Mouse (Mus musculus) heart, adult 2 months (tissue): ENCODE results near the gene Fchsd2. TPM values are rescaled to one million over a fixed set of nuclear protein-coding genes. Genes with fewer than 3 reads are reported as not detected.
A peak's percentile ranks its signal among the peaks of the same experiment; 100 is the strongest.

Experiments used
- DNase-seq, 2 experiments: peaks; one replicate each; pipeline ENCODE4 v3.0.0; 2021
- H3K27ac ChIP-seq: fragments of 200-600 bp; 2 replicates; pipeline ENCODE4 v1.8.1; 2022
- H3K27me3 ChIP-seq: fragments of 200-500 bp; 2 replicates; pipeline ENCODE4 v1.6.1; 2012; ENCODE audit warnings: mild to moderate bottlenecking, low read length, inconsistent platforms, mixed read lengths; ENCODE audit not compliant: control insufficient read depth, insufficient read depth
- H3K36me3 ChIP-seq: fragments of 200-500 bp; 2 replicates; pipeline ENCODE4 v1.6.1; 2012; ENCODE audit warnings: low read length, inconsistent platforms; ENCODE audit not compliant: control insufficient read depth, insufficient read depth
- H3K4me1 ChIP-seq: fragments of 200-500 bp; 2 replicates; pipeline ENCODE4 v1.6.1; 2011; ENCODE audit warnings: low read length; ENCODE audit not compliant: control insufficient read depth, insufficient read depth
- H3K4me3 ChIP-seq: fragments of 200-600 bp; 2 replicates; pipeline ENCODE4 v1.8.1; 2022
- H3K79me2 ChIP-seq: fragments of 200-500 bp; replicated peaks from 2 replicates; pipeline ENCODE4 v1.6.1; 2012; ENCODE audit warnings: mild to moderate bottlenecking, inconsistent platforms, low read length, moderate library complexity, mixed read lengths; ENCODE audit not compliant: control insufficient read depth, insufficient read depth
- H3K9ac ChIP-seq: fragments of 200-500 bp; 2 replicates; pipeline ENCODE4 v1.6.1; 2012; ENCODE audit warnings: low read depth, mild to moderate bottlenecking, control low read depth, inconsistent platforms, low read length, mixed read lengths
- CTCF ChIP-seq: fragments of 200-600 bp; IDR thresholded peaks from 2 replicates; pipeline ENCODE4 v1.8.1; 2022; ENCODE audit warnings: antibody characterized with exemption, mild to moderate bottlenecking, moderate library complexity
- EP300 ChIP-seq: fragments of 200-500 bp; IDR thresholded peaks from 2 replicates; pipeline ENCODE4 v1.6.1; 2011; ENCODE audit warnings: low read depth, low read length, control low read depth; ENCODE audit not compliant: insufficient read depth
- POLR2A ChIP-seq: fragments of 200-500 bp; IDR thresholded peaks from 2 replicates; pipeline ENCODE4 v1.6.1; 2011; ENCODE audit warnings: mild to moderate bottlenecking, low read depth, low read length, control low read depth; ENCODE audit not compliant: insufficient read depth
- WGBS: fragments of 180-500 bp; shearing (Covaris S2); methylation state at CpG from one replicate; pipeline ENCODE4 v1.1.7; 2018; 5-methylcytosine and 5-hydroxymethylcytosine counted together
- intact Hi-C: fragments of 180-260 bp; cut with DNase I; formaldehyde crosslinking; loops from one replicate; pipeline ENCODE4 v1.15.1; 2025
- polyA plus RNA-seq: library from polyadenylated mRNA; depleted of rRNA; stranded (reverse); fragments of >200 nt; gene quantifications from 2 replicates; pipeline ENCODE4 v1.2.3, GENCODE M21; 2012
- total RNA-seq, 2 experiments: library from RNA; stranded (reverse); gene quantifications; 2 replicates each; pipeline ENCODE4 v1.2.3; 2021

Fchsd2 gene
- total and polyA plus RNA-seq, 3 experiments = 5.6 to 22.4 (median 20.9) TPM

- Histone ChIP-seq H3K36me3 (no peaks in the 10 kb centered on the region), H3K9ac (no peak overlapping the region), H3K27ac (peak overlapping the region; percentile 100), H3K27me3 (no peaks in the 10 kb centered on the region), H3K79me2 (no peaks in the 10 kb centered on the region), H3K4me1 (no peaks in the 10 kb centered on the region; the same call in 1 of the 2 replicates), H3K4me3 (peak overlapping the region; percentile 79)
- DNase-seq = no peak
- 22% methylated on average over 2 of the region's 2 CpGs for WGBS
- intact Hi-C loops = loop anchor here (1.0 to 5.0 kb wide), 3 partner anchors 36 to 102 kb away; partner anchors contain the start of gene Arap1
- TF ChIP-seq CTCF = no peak
- no peak for TF ChIP-seq EP300
- TF ChIP-seq POLR2A = no peak
These were observed 218.4 kb downstream of the Fchsd2 start for GRCm38 (mm10) chr7:101311061-101311460.

DNA sequence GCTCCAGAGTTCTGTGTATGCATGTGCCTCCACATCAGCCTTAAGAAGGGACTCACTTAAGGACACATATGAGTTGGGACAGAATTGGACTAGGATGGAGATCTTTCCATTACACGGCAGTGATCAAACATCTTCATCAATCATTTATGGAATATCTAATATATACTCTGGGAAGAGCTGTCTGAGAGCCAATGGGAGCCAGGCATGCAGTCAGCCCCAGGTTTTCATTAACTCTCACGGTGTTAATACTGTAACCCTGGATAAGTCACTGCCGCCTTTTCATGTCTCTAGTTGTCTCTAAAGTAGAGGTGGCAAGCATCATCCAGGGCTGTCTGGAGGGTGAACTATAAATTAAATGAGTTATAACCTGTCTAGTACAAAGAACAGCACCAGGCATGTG is 220.4 kb downstream of the Fchsd2 start:
- Histone ChIP-seq H3K27me3 (no peaks in the 10 kb centered on the region), H3K36me3 (no peaks in the 10 kb centered on the region), H3K79me2 (no peaks in the 10 kb centered on the region), H3K9ac (no peak overlapping the region), H3K27ac (no peak overlapping the region), H3K4me1 (no peaks in the 10 kb centered on the region; the same call in 1 of the 2 replicates), H3K4me3 (no peak overlapping the region)
- 84% methylated on average over 3 of the region's 3 CpGs for WGBS
- TF ChIP-seq EP300 (no peak), CTCF (no peak), POLR2A (no peak)
- no peak for DNase-seq
- intact Hi-C loops = loop anchor here (5.0 kb wide), 1 partner anchor 34 kb away; the partner anchor contains the start of gene Arap1

DNA sequence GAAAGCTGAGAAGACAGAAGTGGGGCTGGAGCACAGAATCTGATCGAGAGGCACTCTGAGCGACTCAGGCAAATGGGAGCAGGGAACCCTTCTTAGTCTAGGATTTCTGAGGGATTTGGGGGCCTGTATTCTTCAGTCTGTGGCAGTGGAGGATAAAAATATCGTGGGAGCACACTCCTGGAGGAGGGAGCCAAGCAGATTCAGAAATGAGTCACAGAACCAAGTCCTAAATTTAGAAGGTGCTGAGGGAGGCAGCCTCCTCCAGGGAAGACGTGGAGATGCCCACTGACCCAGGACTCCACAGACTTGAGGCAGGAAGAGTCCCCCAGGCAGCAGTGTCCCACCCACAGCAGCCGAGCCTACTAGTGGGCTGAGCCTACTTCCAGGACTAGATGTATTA is 221.7 kb downstream of the Fchsd2 start:
- intact Hi-C loops = loop anchor here (5.0 kb wide), 1 partner anchor 33 kb away; the partner anchor contains the start of gene Arap1
- Histone ChIP-seq H3K9ac (no peak overlapping the region), H3K27me3 (no peaks in the 10 kb centered on the region), H3K4me3 (no peak overlapping the region), H3K27ac (no peak overlapping the region), H3K4me1 (no peaks in the 10 kb centered on the region; the same call in 1 of the 2 replicates), H3K79me2 (no peaks in the 10 kb centered on the region), H3K36me3 (no peaks in the 10 kb centered on the region)
- TF ChIP-seq CTCF (no peak), EP300 (no peak), POLR2A (no peak)
- no peak for DNase-seq
- 39% methylated on average over 5 of the region's 5 CpGs for WGBS

DNA sequence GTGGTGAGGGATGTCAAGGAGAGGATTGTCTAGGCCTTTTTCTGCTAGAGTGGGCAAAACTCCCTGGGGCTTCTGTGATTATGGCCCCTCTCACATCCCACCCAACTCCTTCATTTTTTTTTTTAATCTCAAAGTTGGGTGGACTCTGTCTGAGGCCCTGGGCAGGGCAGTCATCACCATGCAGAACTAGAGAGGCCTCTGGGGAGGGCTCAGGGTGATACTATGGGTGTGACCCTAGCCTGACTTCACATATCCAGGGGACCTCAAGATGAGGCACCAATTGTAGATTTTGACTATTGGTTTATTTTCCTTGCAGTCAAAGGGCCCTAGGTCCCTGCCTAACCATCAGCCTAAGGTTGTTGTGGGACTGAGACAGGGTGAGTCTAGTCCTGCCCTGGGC is 223.0 kb downstream of the Fchsd2 start:
- Histone ChIP-seq H3K27ac (no peak overlapping the region), H3K4me3 (no peak overlapping the region), H3K27me3 (no peaks in the 10 kb centered on the region), H3K4me1 (no peaks in the 10 kb centered on the region), H3K9ac (no peak overlapping the region), H3K79me2 (no peaks in the 10 kb centered on the region), H3K36me3 (no peaks in the 10 kb centered on the region)
- intact Hi-C loops = no loop called here
- TF ChIP-seq EP300 (no peak), POLR2A (no peak), CTCF (no peak)
- DNase-seq = no peak

DNA sequence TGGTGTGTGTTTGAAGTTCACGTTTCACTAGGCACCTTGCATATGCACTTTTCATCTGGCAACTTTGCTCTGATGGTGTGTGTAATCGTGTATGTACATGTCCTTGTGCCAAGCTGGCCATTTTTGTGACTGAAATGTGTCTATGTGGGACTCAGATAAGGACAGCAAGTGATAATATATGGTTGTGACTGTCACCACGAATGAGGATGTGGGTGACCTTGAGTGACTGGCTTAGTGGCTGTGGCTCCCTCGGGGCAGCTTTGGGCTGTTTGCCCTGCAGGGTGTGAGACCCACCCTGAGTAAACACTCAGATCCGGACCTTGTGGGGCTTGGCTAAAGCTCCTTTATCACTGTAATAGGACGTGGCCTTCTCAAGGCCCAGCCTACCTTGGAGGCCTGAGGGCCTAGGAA is 223.9 kb downstream of the Fchsd2 start:
- Histone ChIP-seq H3K27ac (no peak overlapping the region), H3K4me1 (no peaks in the 10 kb centered on the region), H3K9ac (no peak overlapping the region), H3K4me3 (no peak overlapping the region), H3K36me3 (no peaks in the 10 kb centered on the region), H3K27me3 (no peaks in the 10 kb centered on the region), H3K79me2 (no peaks in the 10 kb centered on the region)
- WGBS = 39% methylated on average over 6 of the region's 6 CpGs
- peak in 1 of 2 experiments; percentile 31 for DNase-seq
- TF ChIP-seq EP300 = no peak
- intact Hi-C loops = no loop called here

DNA sequence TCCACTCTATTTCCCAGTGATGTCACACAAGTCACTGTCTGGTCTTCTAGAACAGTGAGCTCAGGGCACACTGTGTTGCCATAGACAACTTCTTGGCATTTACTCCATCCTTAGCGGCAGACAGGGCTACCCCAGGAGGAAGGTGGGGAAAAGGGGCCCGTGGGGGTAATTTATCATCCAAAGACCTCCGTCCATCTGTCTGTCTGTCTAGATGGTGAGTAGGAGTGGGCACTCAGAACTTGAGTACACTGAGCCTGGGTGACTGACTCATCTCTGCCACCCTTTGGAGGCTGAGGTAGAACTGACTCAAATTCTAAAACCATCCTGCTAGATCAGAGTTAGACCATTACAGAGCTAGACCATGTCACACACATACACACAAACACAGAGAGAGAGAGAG is 224.4 kb downstream of the Fchsd2 start, which contains the start of gene Stard10:
Gene Stard10, plus strand, starts transcription at position 73 of the 400 bp plus-strand sequence.
- intact Hi-C loops = no loop called here
- no peak within 1 kb of the TSS for H3K9ac ChIP-seq
- H3K27me3 ChIP-seq = no peaks in the 10 kb centered on the region
- H3K36me3 ChIP-seq = no peaks in the 10 kb centered on the region
- DNase-seq = no peak
- TF ChIP-seq CTCF (no peak), POLR2A (no peak), EP300 (no peak)
- H3K27ac ChIP-seq = no peak within 1 kb of the TSS
- no peaks in the 10 kb centered on the region for H3K4me1 ChIP-seq
- 84% methylated on average over 3 of the region's 3 CpGs for WGBS
- no peaks in the 10 kb centered on the region for H3K79me2 ChIP-seq
- H3K4me3 ChIP-seq = no peak within 1 kb of the TSS
